Mouse (Mus musculus): ENCODE results near the gene D5Ertd577e. TPM values are rescaled to one million over a fixed set of nuclear protein-coding genes. Genes with fewer than 3 reads are reported as not detected.

D5Ertd577e gene
- polyA plus RNA-seq (2014; fragmentation: Illumina TruSeq; extraction: RNeasy Lipid Tissue Mini Kit (QIAGEN cat#74804); ENCODE audit: low read depth, low replicate concordance): not detected

GRCm38 (mm10) chr5:95456506-95456905 lies at the start of gene D5Ertd577e:
Gene D5Ertd577e, plus strand, starts transcription at chr5:95456806.

DNA sequence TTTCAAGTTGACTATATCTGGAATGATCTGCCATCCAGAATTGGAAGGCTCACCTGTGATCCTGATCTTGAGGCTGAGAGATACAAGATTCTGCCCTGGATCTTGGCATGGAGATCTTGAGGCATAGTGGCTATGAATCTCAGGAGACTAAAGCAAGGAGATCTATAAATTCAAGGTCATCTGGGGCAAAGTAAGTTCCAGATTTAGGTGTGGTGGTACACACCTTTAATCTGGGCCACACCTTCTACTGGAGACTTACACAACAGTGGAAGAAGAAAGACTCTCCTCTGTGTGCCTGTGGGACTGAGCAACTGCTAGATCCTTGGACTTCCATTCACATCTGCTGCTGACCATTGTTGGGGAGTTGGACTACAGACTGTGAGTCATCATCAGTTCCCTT lies 53.9 kb downstream of the D5Ertd577e start, which contains the start of gene Gm3286:
TSS of gene Gm3286 (plus strand) at position 301 of the 400 bp plus-strand sequence.

Other genes starting within 250 kb of the D5Ertd577e start
- gene Gm10424, start 184.0 kb upstream of the D5Ertd577e start, polyA plus RNA-seq (2014; fragmentation: Illumina TruSeq; extraction: RNeasy Lipid Tissue Mini Kit (QIAGEN cat#74804); ENCODE audit: low read depth, low replicate concordance): not detected
- not detected for gene Gm3259, start 150.9 kb upstream of the D5Ertd577e start, polyA plus RNA-seq (2014; fragmentation: Illumina TruSeq; extraction: RNeasy Lipid Tissue Mini Kit (QIAGEN cat#74804); ENCODE audit: low read depth, low replicate concordance)
- not detected for gene Gm3286, start 54.0 kb downstream of the D5Ertd577e start, polyA plus RNA-seq (2014; fragmentation: Illumina TruSeq; extraction: RNeasy Lipid Tissue Mini Kit (QIAGEN cat#74804); ENCODE audit: low read depth, low replicate concordance)
- gene Gm7971, start 138.1 kb downstream of the D5Ertd577e start, polyA plus RNA-seq (2014; fragmentation: Illumina TruSeq; extraction: RNeasy Lipid Tissue Mini Kit (QIAGEN cat#74804); ENCODE audit: low read depth, low replicate concordance): not detected